ENCODE assay signal across 9 mouse cellular contexts in the genomic region with DNA sequence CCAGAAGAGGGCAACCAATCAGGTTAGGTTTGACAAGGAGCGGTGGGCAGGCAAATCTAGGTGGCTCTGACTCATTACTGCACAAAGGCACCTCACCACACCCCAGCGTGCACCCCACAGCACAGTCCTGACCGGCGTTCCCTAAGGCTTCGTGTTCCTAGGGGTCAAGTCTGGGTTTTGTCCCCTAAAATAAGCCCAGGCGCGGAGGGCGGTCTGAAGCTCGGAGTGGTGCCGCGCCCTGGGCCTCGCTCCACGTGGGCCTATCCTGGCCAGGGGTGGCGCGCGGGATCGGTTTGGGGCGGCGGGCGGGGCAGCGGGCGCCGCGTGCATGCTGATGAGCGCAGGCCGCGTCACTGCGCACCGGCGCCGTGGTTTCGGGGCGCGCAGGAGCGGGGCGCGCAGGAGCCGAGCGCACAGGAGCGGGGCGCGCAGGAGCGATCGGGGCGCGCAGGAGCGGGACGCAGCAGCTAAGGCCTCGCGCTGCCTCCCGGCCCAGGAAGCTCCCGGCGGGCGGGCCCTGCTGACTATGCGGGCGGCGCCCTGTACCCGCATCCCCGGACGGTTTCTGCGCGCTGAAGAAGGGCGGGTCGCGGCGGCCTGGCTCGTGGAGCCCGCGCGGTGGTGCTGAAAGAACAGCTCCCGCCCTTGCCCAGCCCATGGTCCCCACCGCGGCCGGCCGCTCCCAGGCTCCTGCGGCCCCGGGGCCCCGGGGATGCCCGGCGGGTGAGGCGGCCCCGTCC. TPM values are rescaled to one million over a fixed set of nuclear protein-coding genes. Genes with fewer than 3 reads are reported as not detected.
A peak's percentile ranks its signal among the peaks of the same experiment; 100 is the strongest.
DNase-seq lines count a peak whose midpoint lies in the region; ATAC-seq and TF ChIP-seq lines count a peak whose summit lies in the region.
"Had no signal": no experiment of that assay in that cellular context is flagged by ENCODE, and none has a peak within 500 bp of the region (broad histone marks: within the 10 kb centered on the region; RNA-seq: fewer than 3 reads in every experiment).

Galnt9 (plus strand) TSS at position 405 of the 740 bp plus-strand sequence.

- no peak within 1 kb of the TSS for H3K27ac ChIP-seq in embryonic facial prominence, embryonic 13.5 days
- H3K27ac ChIP-seq in heart, embryonic 15.5 days: no peak within 1 kb of the TSS
- H3K27ac ChIP-seq in kidney, postnatal 0 days: no peak within 1 kb of the TSS
- no peak within 1 kb of the TSS for H3K27ac ChIP-seq in liver, embryonic 11.5 days (ENCODE audit: low read depth, low read length)

- WGBS in embryonic facial prominence, embryonic 13.5 days: under 1% methylated on average over 82 of the region's 82 CpGs
- under 1% methylated on average over 71 of the region's 82 CpGs for WGBS in heart, embryonic 15.5 days
- under 1% methylated on average over 80 of the region's 82 CpGs for WGBS in kidney, postnatal 0 days
- WGBS in liver, embryonic 11.5 days: 1% methylated on average over 78 of the region's 82 CpGs

- TF ChIP-seq CTCF in kidney, postnatal 0 days (IDR thresholded peaks at IDR 0.05; ENCODE audit: low read depth): no peak

- peaks cover 87% of the 10 kb centered on the region for H3K27me3 ChIP-seq in embryonic facial prominence, embryonic 13.5 days
- H3K27me3 ChIP-seq in heart, embryonic 15.5 days: peaks cover 92% of the 10 kb centered on the region
- peaks cover 33% of the 10 kb centered on the region for H3K27me3 ChIP-seq in kidney, postnatal 0 days (ENCODE audit: insufficient read depth, low read length)
- peaks cover 61% of the 10 kb centered on the region for H3K27me3 ChIP-seq in liver, embryonic 11.5 days (replicated peaks; ENCODE audit: control insufficient read depth, insufficient read depth, low read length)

- 0 out of 2 replicates have a peak within 1 kb of the TSS, but pooled peaks have one; percentile 11 for H3K9ac ChIP-seq in embryonic facial prominence, embryonic 13.5 days
- H3K9ac ChIP-seq in heart, embryonic 15.5 days: no peak within 1 kb of the TSS
- no peak within 1 kb of the TSS for H3K9ac ChIP-seq in kidney, postnatal 0 days (ENCODE audit: low read depth, low read length)
- H3K9ac ChIP-seq in liver, embryonic 11.5 days (ENCODE audit: low read depth, low read length): no peak within 1 kb of the TSS

- H3K36me3 ChIP-seq in embryonic facial prominence, embryonic 13.5 days: no peaks in the 10 kb centered on the region
- no peaks in the 10 kb centered on the region for H3K36me3 ChIP-seq in heart, embryonic 15.5 days
- H3K36me3 ChIP-seq in kidney, postnatal 0 days (ENCODE audit: insufficient read depth, low read length): no peaks in the 10 kb centered on the region
- no peaks in the 10 kb centered on the region for H3K36me3 ChIP-seq in liver, embryonic 11.5 days (ENCODE audit: control insufficient read depth, insufficient read depth, low read length)

- DNase-seq in spleen, postnatal 4 days (ENCODE audit: low spot score in 2 of 2): peak; percentile 31 to 80
- DNase-seq in spleen, postnatal 36 days (ENCODE audit: low spot score in 2 of 2): no peak
- DNase-seq in kidney, postnatal 0 days (ENCODE audit: low spot score): peak; percentile 78
- peak; percentile 74 for DNase-seq in liver, embryonic 11.5 days (ENCODE audit: low spot score)
- DNase-seq in neural tube, embryonic 10.5 days (ENCODE audit: extremely low spot score, low spot score): peak; percentile 78
- peak; percentile 16 for DNase-seq in thymus, postnatal 25 days

- H3K9me3 ChIP-seq in embryonic facial prominence, embryonic 13.5 days: no peaks in the 10 kb centered on the region
- no peaks in the 10 kb centered on the region for H3K9me3 ChIP-seq in heart, embryonic 15.5 days (replicated peaks)
- no peaks in the 10 kb centered on the region for H3K9me3 ChIP-seq in kidney, postnatal 0 days (replicated peaks; ENCODE audit: low read length)
- H3K9me3 ChIP-seq in liver, embryonic 11.5 days (ENCODE audit: control insufficient read depth, low read length): no peaks in the 10 kb centered on the region
- H3K9me3 ChIP-seq: megakaryocyte, embryonic 14.5 days had no signal

- H3K4me1 ChIP-seq in embryonic facial prominence, embryonic 13.5 days: peaks cover 10% of the 10 kb centered on the region
- peaks cover 5% of the 10 kb centered on the region for H3K4me1 ChIP-seq in heart, embryonic 15.5 days (replicated peaks)
- H3K4me1 ChIP-seq in kidney, postnatal 0 days (replicated peaks; ENCODE audit: insufficient read depth, low read length): no peaks in the 10 kb centered on the region; the same call in 1 of the 2 replicates
- no peaks in the 10 kb centered on the region for H3K4me1 ChIP-seq in liver, embryonic 11.5 days (replicated peaks; ENCODE audit: control insufficient read depth, insufficient read depth, low read length)
- H3K4me1 ChIP-seq: megakaryocyte, embryonic 14.5 days had no signal

- H3K4me3 ChIP-seq in embryonic facial prominence, embryonic 13.5 days: peak within 1 kb of the TSS; percentile 50
- H3K4me3 ChIP-seq in heart, embryonic 15.5 days: peak within 1 kb of the TSS; percentile 41
- H3K4me3 ChIP-seq in kidney, postnatal 0 days (replicated peaks; ENCODE audit: low read depth, low read length): peak within 1 kb of the TSS; percentile 24; the same call in 1 of the 2 replicates
- peak within 1 kb of the TSS; percentile 39 for H3K4me3 ChIP-seq in liver, embryonic 11.5 days (ENCODE audit: low read depth, low read length)
- H3K4me3 ChIP-seq: megakaryocyte, embryonic 14.5 days had no signal

- no peak for ATAC-seq in embryonic facial prominence, embryonic 13.5 days (ENCODE audit: insufficient number of reproducible peaks, insufficient read depth, low FRiP score, low TSS enrichment, low read depth)
- peak; percentile 70; the same call in 1 of the 2 replicates for ATAC-seq in heart, embryonic 15.5 days (replicated peaks; ENCODE audit: insufficient number of reproducible peaks, insufficient read depth, low FRiP score, low read depth)
- peak; percentile 79 for ATAC-seq in kidney, postnatal 0 days (replicated peaks; ENCODE audit: low FRiP score, low read depth)
- ATAC-seq in liver, embryonic 11.5 days (replicated peaks; ENCODE audit: low FRiP score): peak; percentile 63; the same call in 1 of the 2 replicates

- H3K4me2 ChIP-seq in embryonic facial prominence, embryonic 13.5 days: peak within 1 kb of the TSS; percentile 89
- H3K4me2 ChIP-seq in heart, embryonic 15.5 days: peak within 1 kb of the TSS; percentile 64
- H3K4me2 ChIP-seq in kidney, postnatal 0 days (ENCODE audit: low read length): peak within 1 kb of the TSS; percentile 53
- H3K4me2 ChIP-seq in liver, embryonic 11.5 days: peak within 1 kb of the TSS; percentile 61

RNA-seq across cellular contexts. Expression of gene Galnt9, which starts in this region (rescaled TPM):
- 0.73 and 1.0 TPM in 2 replicates for polyA plus RNA-seq in embryonic facial prominence, embryonic 13.5 days (2015; fragmentation: Nextera tagmentation; extraction: Ambion mirVana)
- 0.05 and 0.33 TPM in 2 replicates for polyA plus RNA-seq in heart, embryonic 15.5 days (2015; fragmentation: Nextera tagmentation; extraction: Ambion mirVana)
- 0.56 and 0.95 TPM in 2 replicates for polyA plus RNA-seq in kidney, postnatal 0 days (2015; fragmentation: Nextera tagmentation; extraction: Ambion mirVana)
- 0.07 TPM in 1 of 2 replicates, not detected in the other for polyA plus RNA-seq in liver, embryonic 11.5 days (2014; fragmentation: Nextera tagmentation; extraction: Ambion mirVana)

Comparison
In these comparisons a context has a peak if more than half of its experiments do, and no peak if none do; other contexts are left out.
1. DNase-seq: peak in spleen, postnatal 4 days (2 of 2), neural tube, embryonic 10.5 days (single experiment) and thymus, postnatal 25 days (single experiment); none in spleen, postnatal 36 days (0 of 2).
2. Peak in ATAC-seq, H3K4me3 ChIP-seq and H3K4me2 ChIP-seq in heart, embryonic 15.5 days; RNA of the gene not detected or under 1 TPM.
3. Peak in DNase-seq, ATAC-seq, H3K4me3 ChIP-seq and H3K4me2 ChIP-seq in kidney, postnatal 0 days; RNA of the gene not detected or under 1 TPM.
4. Peak in DNase-seq, ATAC-seq, H3K4me3 ChIP-seq and H3K4me2 ChIP-seq in liver, embryonic 11.5 days; RNA of the gene not detected or under 1 TPM.
5. Peak in every context shown above with its lines, with median percentiles within 50 percentile points of each other: H3K4me2 ChIP-seq and H3K4me3 ChIP-seq.